Mouse (Mus musculus): ENCODE results near the gene Lrmda. TPM values are rescaled to one million over a fixed set of nuclear protein-coding genes. Genes with fewer than 3 reads are reported as not detected.
"Not testable (repeated sequence)": the region's sequence is repeated elsewhere in the genome, so short reads cannot be mapped to it uniquely, and the experiment has no call there.

Lrmda gene
- polyA plus RNA-seq, 1 experiment from 2014 or later = 1.8 TPM

- WGBS = 84% methylated on average over 4 of the region's 4 CpGs
- H3K9me3 ChIP-seq (ENCODE audit: control insufficient read depth) = no peaks in the 10 kb centered on the region
- no peaks in the 10 kb centered on the region for H3K36me3 ChIP-seq (ENCODE audit: control insufficient read depth, insufficient read depth)
- H3K27me3 ChIP-seq (replicated peaks; ENCODE audit: control insufficient read depth, insufficient read depth, low read length) = no peaks in the 10 kb centered on the region
- no peak for ATAC-seq
- H3K9ac ChIP-seq (ENCODE audit: low read depth, low read length) = no peak overlapping the region
- no peak overlapping the region for H3K4me2 ChIP-seq (replicated peaks; ENCODE audit: low read depth)
- no peak overlapping the region for H3K4me3 ChIP-seq (ENCODE audit: low read depth, low read length)
- no peak for TF ChIP-seq CTCF (IDR thresholded peaks at IDR 0.05; ENCODE audit: low read depth)
- no peak overlapping the region for H3K27ac ChIP-seq (ENCODE audit: low read depth, low read length)
- H3K4me1 ChIP-seq (replicated peaks; ENCODE audit: control insufficient read depth, insufficient read depth, low read length) = no peaks in the 10 kb centered on the region
Observed at GRCm38 (mm10) chr14:22587958-22588296, 568.4 kb downstream of the Lrmda start.

- not testable (repeated sequence) for H3K4me1 ChIP-seq (replicated peaks; ENCODE audit: control insufficient read depth, insufficient read depth, low read length); H3K4me2 ChIP-seq (replicated peaks; ENCODE audit: low read depth); H3K9ac ChIP-seq (ENCODE audit: low read depth, low read length); H3K4me3 ChIP-seq (ENCODE audit: low read depth, low read length); ATAC-seq; H3K27ac ChIP-seq (ENCODE audit: low read depth, low read length); H3K36me3 ChIP-seq (ENCODE audit: control insufficient read depth, insufficient read depth); H3K27me3 ChIP-seq (replicated peaks; ENCODE audit: control insufficient read depth, insufficient read depth, low read length); H3K9me3 ChIP-seq (ENCODE audit: control insufficient read depth)
- 74% methylated on average over 1 of the region's 1 CpGs for WGBS
Observed at GRCm38 (mm10) chr14:22588394-22588793, 568.9 kb downstream of the Lrmda start.

DNA sequence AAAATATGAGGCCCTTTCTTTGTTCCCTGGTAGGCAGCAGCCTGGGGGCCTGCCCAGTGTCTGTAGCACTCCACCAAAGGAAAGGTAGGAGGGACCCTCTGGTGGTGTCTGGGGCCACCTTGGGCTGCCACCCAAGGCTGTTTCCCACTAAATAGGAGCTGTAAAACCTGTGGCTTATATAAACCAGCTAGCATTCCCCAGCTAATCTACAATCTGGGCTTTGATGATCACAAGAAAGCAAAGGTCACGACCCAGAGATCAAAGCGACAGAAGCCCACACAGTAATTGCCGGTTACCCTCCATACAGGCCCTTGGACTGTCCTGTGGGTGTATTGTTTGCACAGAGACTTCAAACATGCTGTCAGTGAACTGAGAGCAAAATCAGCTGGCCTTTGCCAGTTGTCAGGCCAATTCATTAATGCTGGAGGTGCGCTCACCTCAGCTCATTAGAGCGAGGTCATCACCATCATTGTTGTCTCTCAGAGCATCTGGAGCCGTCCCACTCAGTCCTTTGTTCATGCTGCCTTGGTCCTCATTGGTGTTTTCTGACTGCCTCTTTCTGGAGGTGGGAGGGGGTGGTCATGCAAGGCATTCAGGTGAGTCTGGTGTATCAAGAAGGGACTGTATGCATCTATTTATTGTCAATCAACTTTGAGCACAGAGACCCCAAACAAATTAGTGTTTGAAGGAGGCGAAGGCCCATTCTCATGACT lies 570.1 kb downstream of the Lrmda start:
- Histone ChIP-seq H3K9ac (ENCODE audit: low read depth, low read length) (no peak overlapping the region), H3K9me3 (ENCODE audit: control insufficient read depth) (no peaks in the 10 kb centered on the region), H3K27me3 (replicated peaks; ENCODE audit: control insufficient read depth, insufficient read depth, low read length) (no peaks in the 10 kb centered on the region), H3K36me3 (ENCODE audit: control insufficient read depth, insufficient read depth) (no peaks in the 10 kb centered on the region), H3K4me3 (ENCODE audit: low read depth, low read length) (no peak overlapping the region), H3K27ac (ENCODE audit: low read depth, low read length) (no peak overlapping the region), H3K4me1 (replicated peaks; ENCODE audit: control insufficient read depth, insufficient read depth, low read length) (no peaks in the 10 kb centered on the region), H3K4me2 (replicated peaks; ENCODE audit: low read depth) (no peak overlapping the region)
- TF ChIP-seq CTCF (IDR thresholded peaks at IDR 0.05; ENCODE audit: low read depth) = no peak
- no peak for ATAC-seq
- WGBS = 54% methylated on average over 7 of the region's 7 CpGs

- Histone ChIP-seq H3K27ac (ENCODE audit: low read depth, low read length) (no peak overlapping the region), H3K27me3 (replicated peaks; ENCODE audit: control insufficient read depth, insufficient read depth, low read length) (no peaks in the 10 kb centered on the region), H3K4me3 (ENCODE audit: low read depth, low read length) (no peak overlapping the region), H3K4me1 (replicated peaks; ENCODE audit: control insufficient read depth, insufficient read depth, low read length) (no peaks in the 10 kb centered on the region), H3K36me3 (ENCODE audit: control insufficient read depth, insufficient read depth) (no peaks in the 10 kb centered on the region), H3K9ac (ENCODE audit: low read depth, low read length) (no peak overlapping the region), H3K4me2 (replicated peaks; ENCODE audit: low read depth) (no peak overlapping the region), H3K9me3 (ENCODE audit: control insufficient read depth) (no peaks in the 10 kb centered on the region)
- no peak for TF ChIP-seq CTCF (IDR thresholded peaks at IDR 0.05; ENCODE audit: low read depth)
- no peak for ATAC-seq
- WGBS = 40% methylated on average over 2 of the region's 2 CpGs
Observed at GRCm38 (mm10) chr14:22591186-22591585, 571.7 kb downstream of the Lrmda start.

GRCm38 (mm10) chr14:22597508-22597907 lies 578.0 kb downstream of the Lrmda start:
- no peak overlapping the region for H3K4me2 ChIP-seq (replicated peaks; ENCODE audit: low read depth)
- ATAC-seq = no peak
- H3K4me1 ChIP-seq (replicated peaks; ENCODE audit: control insufficient read depth, insufficient read depth, low read length) = no peaks in the 10 kb centered on the region
- WGBS = 70% methylated on average over 2 of the region's 2 CpGs
- H3K9me3 ChIP-seq (ENCODE audit: control insufficient read depth) = no peaks in the 10 kb centered on the region
- no peak overlapping the region for H3K9ac ChIP-seq (ENCODE audit: low read depth, low read length)
- H3K27me3 ChIP-seq (replicated peaks; ENCODE audit: control insufficient read depth, insufficient read depth, low read length) = no peaks in the 10 kb centered on the region
- no peak for TF ChIP-seq CTCF (IDR thresholded peaks at IDR 0.05; ENCODE audit: low read depth)
- no peaks in the 10 kb centered on the region for H3K36me3 ChIP-seq (ENCODE audit: control insufficient read depth, insufficient read depth)
- no peak overlapping the region for H3K4me3 ChIP-seq (ENCODE audit: low read depth, low read length)
- no peak overlapping the region for H3K27ac ChIP-seq (ENCODE audit: low read depth, low read length)

DNA sequence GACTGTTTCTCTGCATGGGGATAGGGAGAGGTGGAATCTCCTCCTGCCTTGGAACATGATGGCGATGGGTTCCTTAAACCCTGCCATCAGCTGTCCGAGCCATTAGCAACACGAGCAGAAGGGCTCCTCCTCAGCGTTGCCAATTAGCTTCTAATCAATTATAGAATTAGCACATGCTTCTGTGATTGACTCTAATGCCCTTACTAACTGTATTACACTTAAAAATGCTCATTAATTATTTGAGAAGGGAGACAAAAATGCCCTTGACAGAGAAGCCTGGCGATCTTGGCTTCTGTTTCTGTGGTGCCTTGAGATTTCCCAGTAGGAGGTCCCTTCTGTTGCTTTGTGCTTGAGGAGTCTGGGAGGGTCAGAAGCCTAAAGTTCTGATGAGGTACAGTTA lies 579.1 kb downstream of the Lrmda start:
- no peak for ATAC-seq
- Histone ChIP-seq H3K4me2 (replicated peaks; ENCODE audit: low read depth) (no peak overlapping the region), H3K4me3 (ENCODE audit: low read depth, low read length) (no peak overlapping the region), H3K9me3 (ENCODE audit: control insufficient read depth) (no peaks in the 10 kb centered on the region), H3K4me1 (replicated peaks; ENCODE audit: control insufficient read depth, insufficient read depth, low read length) (no peaks in the 10 kb centered on the region), H3K9ac (ENCODE audit: low read depth, low read length) (no peak overlapping the region), H3K27ac (ENCODE audit: low read depth, low read length) (no peak overlapping the region), H3K36me3 (ENCODE audit: control insufficient read depth, insufficient read depth) (no peaks in the 10 kb centered on the region), H3K27me3 (replicated peaks; ENCODE audit: control insufficient read depth, insufficient read depth, low read length) (no peaks in the 10 kb centered on the region)
- WGBS = 92% methylated on average over 5 of the region's 5 CpGs
- no peak for TF ChIP-seq CTCF (IDR thresholded peaks at IDR 0.05; ENCODE audit: low read depth)

- no peaks in the 10 kb centered on the region for H3K27me3 ChIP-seq (replicated peaks; ENCODE audit: control insufficient read depth, insufficient read depth, low read length)
- H3K9ac ChIP-seq (ENCODE audit: low read depth, low read length) = no peak overlapping the region
- no peak overlapping the region for H3K4me3 ChIP-seq (ENCODE audit: low read depth, low read length)
- no peak overlapping the region for H3K4me2 ChIP-seq (replicated peaks; ENCODE audit: low read depth)
- H3K27ac ChIP-seq (ENCODE audit: low read depth, low read length) = no peak overlapping the region
- no peaks in the 10 kb centered on the region for H3K36me3 ChIP-seq (ENCODE audit: control insufficient read depth, insufficient read depth)
- no peaks in the 10 kb centered on the region for H3K4me1 ChIP-seq (replicated peaks; ENCODE audit: control insufficient read depth, insufficient read depth, low read length)
- ATAC-seq = no peak
- 62% methylated on average over 3 of the region's 3 CpGs for WGBS
- H3K9me3 ChIP-seq (ENCODE audit: control insufficient read depth) = no peaks in the 10 kb centered on the region
- no peak for TF ChIP-seq CTCF (IDR thresholded peaks at IDR 0.05; ENCODE audit: low read depth)
Observed at GRCm38 (mm10) chr14:22600166-22600565, 580.7 kb downstream of the Lrmda start.

All from intestine, postnatal 0 days (tissue).